Mouse (Mus musculus): ENCODE measurements around the gene Vmn1r14. TPM values are rescaled to one million over a fixed set of nuclear protein-coding genes. Genes with fewer than 3 reads are reported as not detected.
"Not testable (repeated sequence)": the region's sequence is repeated elsewhere in the genome, so short reads cannot be mapped to it uniquely, and the experiment has no call there.

Gene Vmn1r14
- polyA plus RNA-seq (2015; fragmentation: Nextera tagmentation; extraction: Ambion mirVana): not detected in 2 replicates

GRCm38 (mm10) chr6:57231386-57231785, at the start of gene Vmn1r14:
TSS of gene Vmn1r14 (plus strand) at chr6:57231686.
- WGBS (ENCODE audit: insufficient replicate concordance): 78% methylated on average over 3 of the region's 3 CpGs
- Histone ChIP-seq H3K27me3 (no peaks in the 10 kb centered on the region), H3K9me3 (replicated peaks) (no peaks in the 10 kb centered on the region), H3K36me3 (no peaks in the 10 kb centered on the region), H3K4me1 (replicated peaks) (no peaks in the 10 kb centered on the region), H3K27ac (no peak within 1 kb of the TSS), H3K9ac (no peak within 1 kb of the TSS), H3K4me2 (no peak within 1 kb of the TSS), H3K4me3 (replicated peaks) (no peak within 1 kb of the TSS)
- ATAC-seq (ENCODE audit: low read depth) (no peak), DNase-seq (no peak)

GRCm38 (mm10) chr6:57190016-57190415, 41.5 kb upstream of the Vmn1r14 start:
- not testable (repeated sequence) for H3K27ac ChIP-seq; H3K9ac ChIP-seq; H3K36me3 ChIP-seq; H3K27me3 ChIP-seq; H3K9me3 ChIP-seq (replicated peaks); DNase-seq; H3K4me2 ChIP-seq; ATAC-seq (ENCODE audit: low read depth); H3K4me1 ChIP-seq (replicated peaks); H3K4me3 ChIP-seq (replicated peaks)
- 50% methylated on average over 3 of the region's 3 CpGs for WGBS (ENCODE audit: insufficient replicate concordance)

GRCm38 (mm10) chr6:57202990-57203389, 28.5 kb upstream of the Vmn1r14 start, which contains the start of gene Vmn1r13:
TSS of gene Vmn1r13 (plus strand) at chr6:57203290.
- not testable (repeated sequence) for H3K4me2 ChIP-seq; H3K27ac ChIP-seq; H3K9ac ChIP-seq; H3K9me3 ChIP-seq (replicated peaks); ATAC-seq (ENCODE audit: low read depth); H3K36me3 ChIP-seq; H3K27me3 ChIP-seq; H3K4me1 ChIP-seq (replicated peaks); DNase-seq; H3K4me3 ChIP-seq (replicated peaks)
- 77% methylated on average over 1 of the region's 1 CpGs for WGBS (ENCODE audit: insufficient replicate concordance)

- Histone ChIP-seq H3K4me2 (no peak within 1 kb of the TSS), H3K4me1 (replicated peaks) (no peaks in the 10 kb centered on the region), H3K9me3 (replicated peaks) (no peaks in the 10 kb centered on the region), H3K9ac (no peak within 1 kb of the TSS), H3K27ac (no peak within 1 kb of the TSS), H3K27me3 (no peaks in the 10 kb centered on the region), H3K36me3 (no peaks in the 10 kb centered on the region), H3K4me3 (replicated peaks) (no peak within 1 kb of the TSS)
- whole genome bisulfite sequencing (ENCODE audit: insufficient replicate concordance): 34% methylated on average over 1 of the region's 1 CpGs
- DNase-seq (no peak), ATAC-seq (ENCODE audit: low read depth) (no peak)
These were observed 26.2 kb downstream of the Vmn1r14 start, which contains the start of gene Vmn1r15 for GRCm38 (mm10) chr6:57257652-57258051. TSS of gene Vmn1r15 (plus strand) at chr6:57257952.

GRCm38 (mm10) chr6:57260990-57261389, 29.5 kb downstream of the Vmn1r14 start:
- Histone ChIP-seq H3K9ac (no peak overlapping the region), H3K4me3 (replicated peaks) (no peak overlapping the region), H3K4me2 (no peak overlapping the region), H3K36me3 (no peaks in the 10 kb centered on the region), H3K27me3 (no peaks in the 10 kb centered on the region), H3K27ac (no peak overlapping the region), H3K4me1 (replicated peaks) (no peaks in the 10 kb centered on the region), H3K9me3 (replicated peaks) (no peaks in the 10 kb centered on the region)
- 56% methylated on average over 2 of the region's 2 CpGs for WGBS (ENCODE audit: insufficient replicate concordance)
- ATAC-seq (ENCODE audit: low read depth): no peak
- DNase-seq: no peak

GRCm38 (mm10) chr6:57271881-57272280, 40.4 kb downstream of the Vmn1r14 start:
- H3K4me1 ChIP-seq (replicated peaks): no peaks in the 10 kb centered on the region
- ATAC-seq (ENCODE audit: low read depth): no peak
- no peaks in the 10 kb centered on the region for H3K9me3 ChIP-seq (replicated peaks)
- H3K4me2 ChIP-seq: no peak overlapping the region
- H3K36me3 ChIP-seq: no peaks in the 10 kb centered on the region
- no peaks in the 10 kb centered on the region for H3K27me3 ChIP-seq
- H3K9ac ChIP-seq: no peak overlapping the region
- no peak overlapping the region for H3K4me3 ChIP-seq (replicated peaks)
- no peak overlapping the region for H3K27ac ChIP-seq
- DNase-seq: no peak
- WGBS (ENCODE audit: insufficient replicate concordance): 50% methylated on average over 3 of the region's 3 CpGs

- DNase-seq: no peak
- H3K27ac ChIP-seq: no peak overlapping the region
- H3K4me1 ChIP-seq (replicated peaks): no peaks in the 10 kb centered on the region
- H3K27me3 ChIP-seq: no peaks in the 10 kb centered on the region
- no peaks in the 10 kb centered on the region for H3K36me3 ChIP-seq
- ATAC-seq (ENCODE audit: low read depth): no peak
- H3K9me3 ChIP-seq (replicated peaks): no peaks in the 10 kb centered on the region
- H3K9ac ChIP-seq: no peak overlapping the region
- no peak overlapping the region for H3K4me2 ChIP-seq
- H3K4me3 ChIP-seq (replicated peaks): no peak overlapping the region
These were observed 41.0 kb downstream of the Vmn1r14 start for GRCm38 (mm10) chr6:57272517-57272916.

GRCm38 (mm10) chr6:57278952-57279351, 47.5 kb downstream of the Vmn1r14 start:
- Histone ChIP-seq H3K4me1 (replicated peaks) (no peaks in the 10 kb centered on the region), H3K4me2 (no peak overlapping the region), H3K27ac (no peak overlapping the region), H3K9ac (no peak overlapping the region), H3K4me3 (replicated peaks) (no peak overlapping the region), H3K36me3 (no peaks in the 10 kb centered on the region), H3K27me3 (no peaks in the 10 kb centered on the region), H3K9me3 (replicated peaks) (no peaks in the 10 kb centered on the region)
- ATAC-seq (ENCODE audit: low read depth): no peak
- DNase-seq: no peak

Other genes with a start within 250 kb of the Vmn1r14 start
- gene Vmn1r6, start 234.4 kb upstream of the Vmn1r14 start, polyA plus RNA-seq (2015; fragmentation: Nextera tagmentation; extraction: Ambion mirVana): not detected in 2 replicates
- gene Vmn1r7, start 206.4 kb upstream of the Vmn1r14 start, polyA plus RNA-seq (2015; fragmentation: Nextera tagmentation; extraction: Ambion mirVana): not detected in 2 replicates
- gene Vmn1r8, start 199.4 kb upstream of the Vmn1r14 start, polyA plus RNA-seq (2015; fragmentation: Nextera tagmentation; extraction: Ambion mirVana): not detected in 2 replicates
- not detected in 2 replicates for gene Vmn1r9, start 164.9 kb upstream of the Vmn1r14 start, polyA plus RNA-seq (2015; fragmentation: Nextera tagmentation; extraction: Ambion mirVana)
- not detected in 2 replicates for gene Vmn1r10, start 122.2 kb upstream of the Vmn1r14 start, polyA plus RNA-seq (2015; fragmentation: Nextera tagmentation; extraction: Ambion mirVana)
- not detected in 2 replicates for gene Vmn1r11, start 98.2 kb upstream of the Vmn1r14 start, polyA plus RNA-seq (2015; fragmentation: Nextera tagmentation; extraction: Ambion mirVana)
- not detected in 2 replicates for gene Vmn1r12, start 74.8 kb upstream of the Vmn1r14 start, polyA plus RNA-seq (2015; fragmentation: Nextera tagmentation; extraction: Ambion mirVana)
- not detected in 2 replicates for gene Vmn1r13, start 28.4 kb upstream of the Vmn1r14 start, polyA plus RNA-seq (2015; fragmentation: Nextera tagmentation; extraction: Ambion mirVana)
- not detected in 2 replicates for gene Vmn1r15, start 26.3 kb downstream of the Vmn1r14 start, polyA plus RNA-seq (2015; fragmentation: Nextera tagmentation; extraction: Ambion mirVana)
- not detected in 2 replicates for gene Vmn1r16, start 97.8 kb downstream of the Vmn1r14 start, polyA plus RNA-seq (2015; fragmentation: Nextera tagmentation; extraction: Ambion mirVana)
- gene Vmn1r17, start 132.0 kb downstream of the Vmn1r14 start, polyA plus RNA-seq (2015; fragmentation: Nextera tagmentation; extraction: Ambion mirVana): not detected in 2 replicates
- not detected in 2 replicates for gene Vmn1r18, start 164.1 kb downstream of the Vmn1r14 start, polyA plus RNA-seq (2015; fragmentation: Nextera tagmentation; extraction: Ambion mirVana)
- gene Vmn1r19, start 172.1 kb downstream of the Vmn1r14 start, polyA plus RNA-seq (2015; fragmentation: Nextera tagmentation; extraction: Ambion mirVana): not detected in 2 replicates
- gene Vmn1r20, start 197.2 kb downstream of the Vmn1r14 start, polyA plus RNA-seq (2015; fragmentation: Nextera tagmentation; extraction: Ambion mirVana): not detected in 2 replicates

All from liver, embryonic 13.5 days (tissue).